Mouse (Mus musculus) lung, adult 2 months (tissue): ENCODE results near the gene Tmem110. TPM values are rescaled to one million over a fixed set of nuclear protein-coding genes. Genes with fewer than 3 reads are reported as not detected.
A peak's percentile ranks its signal among the peaks of the same experiment; 100 is the strongest.

Experiments used
- DNase-seq: peaks from one replicate; pipeline ENCODE4 v3.0.0; 2022
- H3K4me1 ChIP-seq: fragments of 200-500 bp; 2 replicates; pipeline ENCODE4 v1.6.1; 2011; ENCODE audit warnings: low read length; ENCODE audit not compliant: control insufficient read depth, insufficient read depth
- H3K4me3 ChIP-seq: fragments of 200-500 bp; replicated peaks from 2 replicates; pipeline ENCODE3; 2011; ENCODE audit warnings: low read depth, mild to moderate bottlenecking, control low read depth, low read length; ENCODE audit errors: extremely low read depth
- CTCF ChIP-seq: fragments of 200-500 bp; IDR thresholded peaks from 2 replicates; pipeline ENCODE4 v1.5.1; 2011; ENCODE audit warnings: mild to moderate bottlenecking, low read length, control low read depth; ENCODE audit not compliant: insufficient read depth
- POLR2A ChIP-seq: fragments of 200-500 bp; IDR thresholded peaks from 2 replicates; pipeline ENCODE4 v1.6.1; 2011; ENCODE audit warnings: low read depth, mild to moderate bottlenecking, control low read depth, low read length, borderline replicate concordance; ENCODE audit errors: extremely low read depth
- WGBS: fragments of 180-500 bp; shearing (Covaris S2); methylation state at CpG from one replicate; pipeline ENCODE4 v1.1.7; 2018; 5-methylcytosine and 5-hydroxymethylcytosine counted together
- polyA plus RNA-seq: library from polyadenylated mRNA; depleted of rRNA; stranded (reverse); fragments of >200 nt; gene quantifications from 2 replicates; pipeline ENCODE4 v1.2.3, GENCODE M21; 2012

Gene Tmem110
- polyA plus RNA-seq, 1 experiment = 43.7 TPM

DNA sequence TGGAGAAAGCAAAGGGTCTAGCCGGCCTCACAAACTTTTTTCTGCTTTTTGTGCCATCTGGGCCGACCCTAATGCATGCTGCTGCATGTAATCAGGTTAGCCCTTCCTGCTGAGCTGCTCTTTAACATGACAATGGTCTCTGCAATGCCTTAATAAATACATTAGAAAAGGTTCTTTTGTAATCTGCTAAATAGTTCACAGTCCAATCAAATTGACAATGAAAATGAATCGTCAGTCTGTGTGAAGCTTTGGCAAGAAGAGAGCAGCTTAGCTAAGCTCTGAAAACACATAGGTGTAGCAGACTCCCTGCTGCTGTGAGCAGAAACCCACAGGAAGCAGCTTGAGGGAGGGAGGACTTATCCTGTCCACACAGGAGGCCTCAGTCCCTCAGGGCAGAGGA is 74.6 kb downstream of the Tmem110 start:
- no peak for DNase-seq
- H3K4me1 ChIP-seq = peaks cover 3% of the 10 kb centered on the region; the same call in 1 of the 2 replicates
- TF ChIP-seq CTCF = no peak
- TF ChIP-seq POLR2A = no peak
- no peak overlapping the region for H3K4me3 ChIP-seq
- WGBS = 66% methylated on average over 3 of the region's 3 CpGs

DNA sequence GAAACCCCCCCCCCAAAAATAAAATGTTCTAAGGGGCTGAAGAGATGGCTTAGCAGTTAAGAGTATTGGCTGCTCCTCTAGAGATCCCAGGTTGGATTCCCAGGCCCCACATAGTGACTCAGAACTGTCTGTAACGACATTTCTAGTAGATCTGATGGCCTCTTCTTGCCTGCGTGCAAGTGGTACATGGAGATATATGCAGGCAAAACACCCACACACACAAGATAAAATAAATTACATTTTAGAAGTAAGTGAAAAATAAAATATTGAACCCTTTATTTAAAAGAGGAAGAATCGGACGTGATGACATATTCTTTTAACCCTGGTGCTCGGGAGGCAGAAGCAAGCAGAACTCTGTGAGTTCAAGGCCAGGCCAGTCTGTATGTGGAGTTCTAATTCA is 77.2 kb downstream of the Tmem110 start:
- no peak for DNase-seq
- TF ChIP-seq POLR2A = no peak
- TF ChIP-seq CTCF = no peak
- H3K4me3 ChIP-seq = no peak overlapping the region
- WGBS = 86% methylated on average over 5 of the region's 5 CpGs
- peaks cover 3% of the 10 kb centered on the region; the same call in 1 of the 2 replicates for H3K4me1 ChIP-seq

DNA sequence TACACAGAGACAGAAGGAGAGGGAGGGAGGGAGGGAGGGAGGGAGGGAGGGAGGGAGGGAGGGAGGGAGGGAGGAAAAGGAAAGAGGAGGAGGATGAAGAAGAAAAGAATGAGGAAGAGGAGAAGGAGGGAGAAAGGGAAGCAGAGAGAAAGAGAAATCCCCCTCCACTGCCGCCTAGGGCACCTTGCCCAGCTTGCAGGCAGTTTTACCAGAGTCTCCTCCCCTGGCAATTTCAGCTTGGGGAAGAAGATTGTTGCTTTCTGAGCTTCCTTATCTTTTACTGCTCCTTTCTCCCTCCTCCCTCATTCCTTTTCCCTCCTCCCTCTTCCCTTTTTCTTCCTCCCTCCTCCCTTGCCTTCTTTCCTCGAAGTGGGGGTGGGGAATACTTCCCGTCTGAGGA is 77.6 kb downstream of the Tmem110 start:
- Histone ChIP-seq H3K4me3 (no peak overlapping the region), H3K4me1 (peaks cover 3% of the 10 kb centered on the region; the same call in 1 of the 2 replicates)
- TF ChIP-seq POLR2A (no peak), CTCF (no peak)
- DNase-seq = no peak
- WGBS = 40% methylated on average over 3 of the region's 3 CpGs

DNA sequence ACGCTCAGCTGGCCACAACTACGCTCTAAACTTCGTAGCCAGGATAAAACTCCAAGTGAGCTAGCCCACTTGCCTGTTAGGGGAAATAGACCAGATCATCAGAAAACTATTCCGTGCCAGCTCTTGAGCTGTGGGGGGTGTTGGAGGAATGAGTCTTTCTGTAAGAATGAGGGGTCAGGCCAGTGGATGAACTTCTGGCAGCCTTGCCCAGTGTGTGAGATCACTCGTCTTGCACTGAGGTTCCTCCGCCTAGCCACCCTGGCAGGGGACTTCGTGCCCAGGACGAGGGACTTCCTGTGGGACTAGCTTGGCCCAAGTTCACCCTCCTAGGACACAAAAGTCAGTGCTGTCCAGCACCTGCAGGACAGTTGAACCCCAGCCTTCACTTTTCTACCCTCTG is 78.9 kb downstream of the Tmem110 start:
- H3K4me3 ChIP-seq = no peak overlapping the region
- WGBS = 57% methylated on average over 8 of the region's 8 CpGs
- TF ChIP-seq POLR2A = no peak
- TF ChIP-seq CTCF = no peak
- peaks cover 3% of the 10 kb centered on the region; the same call in 1 of the 2 replicates for H3K4me1 ChIP-seq
- DNase-seq = no peak

DNA sequence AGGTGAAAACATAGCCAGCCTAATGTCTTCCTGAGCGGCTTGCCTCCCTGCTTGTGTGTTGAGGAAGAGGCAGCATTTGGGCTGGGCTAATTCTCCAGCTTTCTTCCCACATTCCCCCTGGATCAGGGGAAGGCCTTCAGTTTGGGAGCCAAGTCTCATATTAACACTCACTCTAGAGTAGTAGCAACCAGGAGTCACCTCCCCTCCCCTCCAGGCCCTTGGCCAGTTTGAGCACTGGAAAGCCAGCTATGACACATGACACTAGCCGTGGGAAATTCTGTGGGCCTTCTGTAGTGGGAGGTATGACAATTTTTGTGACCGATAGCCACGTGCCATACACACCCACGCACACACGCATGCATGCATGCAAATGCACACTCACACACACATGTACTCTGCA is 80.6 kb downstream of the Tmem110 start:
- no peak for TF ChIP-seq CTCF
- TF ChIP-seq POLR2A = no peak
- DNase-seq = no peak
- Histone ChIP-seq H3K4me1 (peaks cover 3% of the 10 kb centered on the region; the same call in 1 of the 2 replicates), H3K4me3 (no peak overlapping the region)
- 71% methylated on average over 6 of the region's 6 CpGs for WGBS

DNA sequence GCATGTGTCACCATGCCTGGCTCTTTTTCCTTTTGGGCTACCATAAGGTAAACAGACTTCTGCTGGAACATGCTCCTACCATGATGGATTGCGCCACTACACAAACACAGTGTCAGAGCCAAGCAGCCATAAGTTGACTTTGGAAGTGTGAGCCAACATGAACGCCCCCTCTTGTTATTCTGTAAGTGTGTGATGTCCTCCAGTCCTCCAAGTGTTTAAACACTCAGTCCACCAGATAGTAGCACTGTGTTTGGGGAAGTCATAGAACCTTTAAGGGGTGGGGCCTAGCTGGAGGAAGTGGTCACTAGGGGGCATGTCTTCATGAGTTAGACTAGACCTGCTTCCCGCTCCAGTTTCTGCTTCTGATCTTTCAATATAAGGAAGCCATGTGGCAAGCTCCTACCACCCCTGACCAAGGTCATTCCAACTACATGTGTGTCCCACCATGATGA is 82.5 kb downstream of the Tmem110 start:
- peaks cover 3% of the 10 kb centered on the region; the same call in 1 of the 2 replicates for H3K4me1 ChIP-seq
- H3K4me3 ChIP-seq = no peak overlapping the region
- TF ChIP-seq POLR2A = no peak
- WGBS = 26% methylated on average over 3 of the region's 3 CpGs
- DNase-seq = peak; percentile 56

DNA sequence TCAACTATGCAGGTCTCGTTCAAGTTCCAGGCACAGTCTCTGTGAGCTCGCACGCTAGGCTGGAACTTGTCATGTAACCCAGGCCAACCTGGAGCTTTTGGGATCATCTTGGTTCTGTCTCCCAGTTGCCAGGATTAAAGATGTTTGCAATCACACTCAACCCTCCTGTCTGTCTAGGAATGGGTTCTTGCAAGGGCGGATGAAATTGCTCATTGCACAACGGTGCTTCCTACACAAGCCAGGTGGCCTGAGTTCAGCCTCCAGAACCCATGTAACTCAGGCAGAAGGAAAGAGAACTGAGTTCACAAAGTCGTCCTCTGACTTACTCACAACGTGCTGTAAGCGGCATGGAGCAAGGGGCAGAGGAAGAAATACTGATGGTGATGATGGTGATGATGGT is 85.8 kb downstream of the Tmem110 start:
- peak; percentile 17 for DNase-seq
- 71% methylated on average over 8 of the region's 8 CpGs for WGBS
- no peak overlapping the region for H3K4me3 ChIP-seq
- H3K4me1 ChIP-seq = no peaks in the 10 kb centered on the region; the same call in 1 of the 2 replicates
- TF ChIP-seq CTCF = no peak

DNA sequence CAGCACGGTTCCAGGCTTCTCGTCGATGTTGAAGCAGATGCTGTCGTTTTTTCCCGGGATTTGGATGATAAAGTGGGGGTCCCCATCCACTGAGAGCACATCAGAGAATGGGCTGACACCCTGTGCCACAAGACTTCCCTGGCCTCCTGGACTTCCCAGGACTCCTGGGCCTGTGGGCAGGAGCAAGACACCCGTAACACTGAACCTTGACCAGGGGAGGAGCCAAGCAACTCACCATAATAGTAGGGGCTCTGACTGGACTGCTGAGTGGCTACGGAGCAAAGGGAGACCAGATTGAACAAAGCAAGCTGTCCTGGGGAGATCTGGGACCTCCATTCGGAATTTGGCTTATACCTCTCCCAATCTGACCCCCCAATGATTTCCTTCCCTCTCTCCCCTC is 87.3 kb downstream of the Tmem110 start:
- WGBS = 86% methylated on average over 8 of the region's 8 CpGs

DNA sequence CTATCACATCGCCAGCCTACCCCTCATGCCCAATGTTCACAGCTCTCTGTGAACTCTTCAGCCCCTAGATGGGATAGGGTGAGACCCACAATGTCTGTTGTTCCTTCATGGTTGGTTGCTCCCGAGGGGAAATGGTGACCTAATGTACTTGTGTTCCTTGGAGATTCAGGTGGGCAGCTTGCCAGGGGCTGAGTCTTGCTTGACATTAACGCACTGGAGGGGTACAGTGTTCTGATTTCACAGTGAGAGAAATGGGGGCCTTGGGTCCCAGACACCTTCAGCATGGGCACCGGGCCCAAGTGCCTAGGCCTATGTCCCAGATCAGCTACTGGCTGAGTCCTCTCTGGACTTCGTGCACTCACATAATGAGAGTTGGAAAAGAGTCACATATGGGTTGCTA is 88.0 kb downstream of the Tmem110 start:
- 54% methylated on average over 5 of the region's 5 CpGs for WGBS
- H3K4me1 ChIP-seq = no peaks in the 10 kb centered on the region
- no peak for TF ChIP-seq CTCF
- TF ChIP-seq POLR2A = no peak
- DNase-seq = no peak
- no peak overlapping the region for H3K4me3 ChIP-seq

More for the DNA sequence above, 87.3 kb downstream of the Tmem110 start:
- TF ChIP-seq POLR2A = no peak
- TF ChIP-seq CTCF = no peak
- Histone ChIP-seq H3K4me1 (no peaks in the 10 kb centered on the region), H3K4me3 (no peak overlapping the region)
- DNase-seq = no peak

DNA sequence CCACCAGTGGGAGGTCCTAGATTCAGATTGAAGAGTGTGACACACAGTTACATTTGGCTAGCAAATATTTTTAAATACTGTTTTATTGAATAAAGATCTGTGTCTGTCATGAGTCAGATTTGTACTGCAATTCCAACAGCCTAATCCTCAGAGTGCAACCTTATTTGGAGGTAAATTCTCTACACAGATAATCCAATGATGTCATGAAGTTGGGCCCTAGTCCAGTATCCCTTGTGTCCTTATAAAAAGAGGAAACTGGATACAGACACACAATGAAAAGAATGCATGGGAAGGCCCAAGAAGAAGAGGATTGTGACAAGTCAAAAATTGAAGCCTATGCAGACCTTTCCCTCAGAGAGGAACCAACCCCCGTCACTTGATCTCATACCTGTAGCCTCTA is 91.1 kb downstream of the Tmem110 start:
- 81% methylated on average over 1 of the region's 1 CpGs for WGBS
- Histone ChIP-seq H3K4me1 (no peaks in the 10 kb centered on the region), H3K4me3 (no peak overlapping the region)
- TF ChIP-seq CTCF (no peak), POLR2A (no peak)
- DNase-seq = no peak
